Mouse (Mus musculus) retina, postnatal 1 day (tissue): ENCODE measurements around the gene Ip6k2.
A peak's percentile ranks its signal among the peaks of the same experiment; 100 is the strongest.

Source experiments
- DNase-seq: peaks from one replicate; pipeline ENCODE4 v3.0.0-alpha.2; 2012

Gene Ip6k2

DNA sequence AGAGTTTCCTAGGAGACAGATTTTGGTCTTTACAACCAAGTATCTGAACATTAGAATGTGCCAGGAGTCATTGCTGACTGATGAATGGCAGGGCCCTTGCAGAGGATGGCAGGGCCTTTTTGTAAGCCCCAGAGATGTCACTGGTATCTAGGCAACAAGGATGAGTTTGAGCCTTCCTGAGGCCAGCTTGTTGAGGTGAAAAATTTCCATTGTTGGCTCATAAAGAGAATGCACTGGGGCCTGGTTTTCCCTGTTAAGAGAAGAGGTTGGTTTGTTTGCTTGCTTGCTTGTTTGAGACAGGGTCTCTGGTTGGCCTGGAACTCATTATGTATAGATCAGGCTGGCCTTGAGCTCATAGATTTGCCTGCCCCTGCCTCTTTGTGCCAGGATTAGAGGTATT is 1.8 kb downstream of the Ip6k2 start:
- peak; percentile 79 for DNase-seq

DNA sequence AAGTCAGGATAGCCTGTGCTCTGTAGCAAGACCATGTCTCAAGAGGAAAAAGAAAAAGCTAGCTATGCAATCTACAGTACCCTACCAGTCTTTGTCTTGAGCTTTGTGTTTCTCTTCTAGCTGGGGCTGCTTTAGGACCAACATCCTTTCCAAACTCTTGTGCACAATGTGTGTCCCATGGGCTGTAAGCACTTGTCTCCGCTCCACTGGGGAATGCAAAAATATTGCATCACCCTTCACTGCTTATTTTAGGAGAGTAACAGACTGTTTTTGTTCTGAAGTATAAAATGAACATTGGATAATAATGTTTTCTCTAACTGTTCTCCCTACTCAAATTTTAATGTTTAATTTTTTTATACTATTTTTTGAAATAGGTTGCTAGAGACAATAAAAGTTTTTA is 2.9 kb downstream of the Ip6k2 start:
- DNase-seq, result no peak

DNA sequence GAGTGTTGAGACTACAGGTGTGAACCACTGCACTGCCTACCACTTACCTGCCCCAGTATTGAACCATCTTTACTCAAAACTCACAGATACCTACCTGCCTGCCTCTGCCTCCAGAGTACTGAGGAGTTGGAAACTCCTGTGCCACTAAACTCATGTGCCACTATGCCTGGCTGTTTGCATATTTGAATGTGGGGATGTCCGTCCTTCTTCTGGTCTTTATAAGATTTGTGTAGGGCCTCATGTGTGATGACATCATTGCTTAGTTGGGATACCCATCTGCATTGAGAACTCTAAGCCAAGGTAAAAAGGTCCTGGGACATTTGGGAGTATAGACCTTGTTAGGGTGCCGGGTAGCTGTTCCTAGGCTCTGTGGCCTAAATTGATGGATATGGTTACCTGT is 3.5 kb downstream of the Ip6k2 start:
- no peak for DNase-seq

DNA sequence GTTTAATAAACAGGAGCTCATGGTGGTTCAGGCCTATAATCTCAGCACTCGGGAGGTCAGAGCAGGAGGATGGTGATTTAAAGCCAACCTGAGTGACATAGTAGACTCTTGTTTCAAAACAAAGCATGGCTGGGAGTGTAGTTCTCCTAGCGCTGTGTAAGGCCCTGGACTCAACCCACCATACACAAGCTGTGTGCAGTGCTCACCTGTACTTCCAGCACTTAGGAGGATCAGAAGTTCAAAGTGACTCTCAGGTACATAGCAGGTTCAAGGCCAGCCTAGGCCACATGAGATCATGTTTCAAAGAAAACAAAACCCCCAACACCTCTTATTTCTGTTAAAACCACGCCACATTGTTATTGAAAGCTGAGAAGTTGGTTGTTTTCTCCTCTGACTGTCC is 5.1 kb downstream of the Ip6k2 start:
- no peak for DNase-seq

DNA sequence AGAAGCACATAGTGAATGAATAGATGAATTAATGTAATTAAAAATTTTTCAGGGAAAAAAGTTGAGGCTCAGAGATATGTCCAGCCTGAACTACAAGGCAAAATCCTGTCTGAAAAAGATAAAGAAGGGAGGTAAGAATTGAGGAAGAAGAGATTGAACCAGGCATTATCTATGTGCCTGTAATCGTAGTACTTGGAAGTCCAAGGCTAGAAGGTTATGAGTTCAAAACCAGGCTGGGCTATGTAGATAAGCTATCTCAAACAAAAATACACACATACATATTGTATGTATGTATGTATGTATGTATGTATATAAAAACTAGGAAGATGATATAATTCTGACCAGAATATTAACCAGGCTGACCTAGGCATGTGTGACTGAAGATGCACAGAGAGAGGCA is 8.7 kb downstream of the Ip6k2 start:
- no peak for DNase-seq

DNA sequence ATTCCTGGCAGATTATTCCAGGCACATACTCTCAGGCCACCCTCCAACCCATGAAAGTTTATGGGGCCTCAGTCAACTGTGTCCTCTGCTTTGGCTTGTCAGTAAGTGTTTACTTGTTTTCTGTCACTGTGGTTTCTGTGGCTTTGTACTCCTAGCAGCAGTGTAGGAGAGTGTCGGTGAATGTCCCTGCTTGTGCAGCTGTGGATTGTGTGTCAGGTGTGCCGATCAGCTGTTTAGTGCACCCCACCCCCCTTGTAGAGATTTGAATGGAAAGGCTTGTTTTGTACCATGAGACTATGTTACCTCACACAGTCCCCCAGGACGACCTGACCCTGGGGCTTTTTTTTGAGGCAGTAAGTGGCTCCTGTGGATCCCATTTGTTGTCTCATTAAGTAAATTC is 9.1 kb downstream of the Ip6k2 start:
- DNase-seq, result no peak

DNA sequence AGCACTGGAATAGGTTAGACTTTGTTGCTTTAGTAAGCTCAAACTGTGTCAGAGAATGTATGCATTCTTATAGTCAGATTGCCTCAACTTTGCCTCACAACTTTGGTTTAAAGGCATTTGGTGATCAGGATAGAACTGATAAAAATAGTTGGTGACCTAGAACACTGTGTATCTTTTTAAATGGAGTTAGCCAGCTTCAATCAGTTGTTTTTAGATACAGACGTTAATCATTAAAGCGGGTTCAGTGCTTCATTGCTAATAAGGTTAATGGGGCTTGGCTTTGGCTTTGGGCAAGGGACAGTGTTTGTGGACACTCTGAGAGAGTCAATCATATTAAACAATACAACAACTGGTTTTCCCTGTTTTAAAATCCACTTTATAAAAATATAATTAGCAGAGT is 11.7 kb downstream of the Ip6k2 start:
- DNase-seq, result no peak

DNA sequence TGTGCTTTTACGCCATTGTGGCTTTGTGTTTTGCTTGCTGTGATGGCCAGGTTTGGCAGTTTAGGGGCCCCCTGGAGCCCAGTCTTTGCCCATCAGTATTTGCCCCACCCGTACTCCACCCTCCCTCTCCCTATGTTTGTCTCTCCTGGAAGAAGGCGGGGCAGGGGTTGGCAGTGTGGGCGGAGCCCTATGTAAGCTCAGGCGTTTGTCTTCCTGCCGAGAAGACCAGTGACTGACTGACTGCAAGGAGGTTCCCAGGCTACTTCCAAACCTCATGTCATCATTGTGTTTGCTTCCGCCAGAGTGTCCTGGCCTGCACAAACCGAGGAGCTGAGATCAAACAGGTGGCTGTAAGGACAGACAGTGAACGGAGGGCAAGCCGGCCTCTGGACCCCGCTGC is 12.2 kb downstream of the Ip6k2 start:
- DNase-seq, result peak; percentile 45

DNA sequence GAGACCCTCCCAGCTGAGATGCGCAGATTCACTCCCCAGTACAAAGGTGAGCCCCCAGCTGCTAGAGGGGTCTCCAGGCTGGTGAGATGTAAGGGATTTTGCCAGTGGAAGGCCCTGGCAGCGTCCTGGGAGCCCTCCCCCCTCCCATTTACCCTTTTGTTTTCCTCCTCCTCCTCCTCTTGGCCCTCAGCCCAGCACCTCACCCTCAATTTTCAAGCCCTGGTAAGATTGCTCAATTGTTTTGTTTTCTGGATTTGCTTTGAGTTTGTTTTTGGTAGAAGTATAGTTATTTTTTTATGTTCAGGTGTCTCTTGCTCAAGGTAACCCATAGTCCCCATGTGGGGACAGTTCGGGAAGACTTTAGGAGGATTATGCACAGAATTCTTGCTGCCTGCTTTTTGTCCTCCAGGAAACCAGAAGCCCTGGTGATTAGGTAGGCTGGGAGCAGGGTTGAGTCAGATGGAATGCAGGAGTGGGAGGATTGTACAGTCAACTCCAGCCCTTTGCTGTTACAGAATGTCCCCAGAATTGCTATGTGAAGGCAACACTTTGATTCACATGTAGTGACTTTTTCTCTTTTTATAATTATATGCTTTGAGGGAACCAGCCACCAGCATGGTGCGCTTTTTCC is 12.9 kb downstream of the Ip6k2 start:
- DNase-seq, result no peak

DNA sequence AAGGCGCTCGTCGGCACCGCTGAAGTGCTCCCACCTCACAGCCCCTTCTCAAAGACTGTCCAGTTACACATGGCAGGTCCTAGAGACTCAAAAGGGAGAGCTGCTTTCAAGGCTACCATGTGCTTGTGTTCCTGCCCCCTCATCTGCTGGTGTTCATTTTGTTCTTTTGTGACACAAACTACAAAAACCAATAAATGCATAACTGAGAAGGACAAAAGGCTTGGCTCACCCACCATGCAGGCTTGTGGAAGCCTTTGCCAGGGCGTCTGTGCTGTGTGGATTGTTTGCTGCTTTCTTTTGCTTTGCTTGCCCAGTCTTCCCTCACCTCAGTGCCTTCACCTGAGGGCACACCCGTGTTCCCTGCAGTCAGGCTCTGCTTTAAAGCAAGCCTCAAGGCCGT is 13.9 kb downstream of the Ip6k2 start:
- no peak for DNase-seq

DNA sequence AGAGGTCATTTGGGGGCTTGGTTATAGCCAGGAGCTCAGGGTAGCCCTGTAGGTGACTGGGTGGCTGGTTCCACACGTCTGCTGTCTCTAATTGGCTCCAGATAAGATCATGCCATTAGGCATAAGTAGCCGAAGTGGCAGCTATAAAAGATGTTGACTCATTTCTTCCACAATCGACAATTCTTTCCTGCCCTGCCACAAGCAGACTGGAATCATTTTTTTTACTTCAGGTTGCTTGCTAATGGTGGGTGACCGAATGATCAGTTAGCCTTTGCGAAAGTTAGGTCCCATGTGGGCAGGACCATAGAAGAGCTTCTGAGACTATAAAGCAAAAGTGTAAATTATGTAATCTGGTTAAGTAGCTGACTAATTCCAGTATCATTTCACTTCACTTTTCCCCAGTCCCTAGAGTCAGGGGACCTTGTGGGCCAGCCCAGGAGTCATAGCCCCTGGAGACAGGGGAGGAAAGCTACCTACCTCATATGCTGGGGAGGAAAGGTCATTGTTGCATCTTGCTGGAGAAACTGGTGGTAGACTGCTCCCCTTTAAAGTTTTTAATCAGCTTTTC is 15.0 kb downstream of the Ip6k2 start:
- no peak for DNase-seq

DNA sequence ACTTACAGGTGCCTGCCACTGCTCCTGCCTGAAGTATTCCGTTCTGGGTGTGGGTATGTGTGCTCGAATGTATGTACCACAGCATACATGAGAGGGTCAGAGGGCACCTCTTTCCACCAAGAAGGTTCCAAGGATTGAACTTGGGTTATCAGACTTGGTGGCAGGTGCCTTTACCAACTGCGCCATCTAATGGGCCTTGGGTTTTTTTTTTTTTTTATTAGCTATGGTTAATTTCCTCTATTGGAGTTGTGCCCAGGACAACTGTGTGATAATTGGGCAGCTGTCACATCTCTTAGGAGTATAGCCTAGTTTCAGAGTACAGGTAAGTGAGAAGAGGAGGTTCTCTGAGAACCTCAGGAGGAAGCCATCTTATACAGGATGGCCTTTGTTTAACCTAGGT is 16.0 kb downstream of the Ip6k2 start:
- no peak for DNase-seq

DNA sequence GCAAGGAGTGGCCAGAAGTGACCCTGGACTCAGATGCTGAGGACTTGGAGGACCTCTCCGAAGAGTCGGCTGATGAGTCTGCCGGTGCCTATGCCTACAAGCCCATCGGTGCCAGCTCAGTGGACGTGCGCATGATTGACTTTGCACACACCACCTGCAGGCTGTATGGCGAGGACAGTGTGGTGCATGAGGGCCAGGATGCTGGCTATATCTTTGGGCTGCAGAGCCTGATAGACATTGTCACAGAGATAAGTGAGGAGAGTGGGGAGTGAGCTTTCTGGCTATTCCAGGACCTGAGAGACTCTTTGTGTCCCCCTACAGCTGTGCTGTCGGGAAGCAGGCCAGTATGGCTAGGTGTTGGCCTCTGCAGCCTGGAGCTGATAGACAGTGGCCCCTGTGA is 22.2 kb downstream of the Ip6k2 start:
- no peak for DNase-seq

DNA sequence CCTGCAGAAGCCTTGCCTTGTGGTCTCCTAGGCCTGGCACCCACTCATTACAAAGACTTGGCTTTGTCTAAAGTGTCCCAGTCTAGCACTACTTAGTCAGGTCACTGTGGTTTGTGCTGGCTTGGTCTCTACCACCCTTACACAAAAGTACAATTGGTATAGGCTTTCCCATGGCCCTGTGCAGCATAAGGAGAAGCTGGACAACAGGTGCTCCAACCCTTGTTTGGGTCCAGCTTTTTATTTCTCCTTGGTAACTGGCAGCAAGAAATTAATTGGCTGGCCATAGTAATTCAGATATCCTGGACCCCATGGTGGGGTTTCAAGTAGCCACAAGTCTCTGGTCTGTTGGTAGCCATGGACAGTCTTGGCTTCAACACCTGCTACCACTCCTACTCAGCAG is 22.8 kb downstream of the Ip6k2 start:
- DNase-seq, result no peak

DNA sequence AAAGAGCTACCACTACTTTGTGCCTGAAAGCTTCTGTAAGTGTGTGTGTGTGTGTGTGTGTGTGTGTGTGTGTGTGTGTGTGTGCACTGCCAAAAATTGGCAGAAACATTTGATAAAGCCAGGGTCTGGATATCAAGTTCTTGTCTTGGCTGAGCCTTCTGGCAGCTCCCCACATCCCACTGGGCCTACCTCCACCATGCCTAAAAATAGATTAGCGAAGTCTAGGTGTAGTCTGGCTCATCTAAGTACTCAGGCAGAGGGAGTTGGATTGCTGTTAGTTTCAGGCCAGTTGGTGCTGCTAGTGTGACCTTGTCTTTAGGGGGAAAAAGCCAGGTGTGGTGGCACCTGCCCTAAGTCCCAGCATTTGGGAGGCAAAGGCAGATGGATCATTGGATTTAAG is 23.2 kb downstream of the Ip6k2 start:
- DNase-seq, result no peak

DNA sequence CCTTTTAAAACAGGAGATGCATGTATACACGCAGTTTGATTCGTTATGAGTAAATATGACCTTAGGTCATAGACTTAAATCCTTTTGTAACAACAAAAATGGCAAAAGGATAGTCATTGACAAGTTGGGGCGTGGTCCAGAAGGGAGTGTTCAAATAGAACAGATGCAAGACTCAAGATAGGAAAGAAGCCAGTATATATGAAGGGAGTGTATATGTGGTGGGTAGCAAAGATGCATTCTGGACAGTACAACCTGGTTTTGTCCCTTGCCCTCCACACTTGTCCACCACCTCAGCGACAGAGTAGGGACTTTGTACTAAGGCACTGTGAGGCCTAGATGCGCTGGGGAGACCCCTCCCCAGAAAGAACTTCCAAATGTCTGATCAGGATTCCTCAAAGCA is 24.1 kb downstream of the Ip6k2 start:
- no peak for DNase-seq

DNA sequence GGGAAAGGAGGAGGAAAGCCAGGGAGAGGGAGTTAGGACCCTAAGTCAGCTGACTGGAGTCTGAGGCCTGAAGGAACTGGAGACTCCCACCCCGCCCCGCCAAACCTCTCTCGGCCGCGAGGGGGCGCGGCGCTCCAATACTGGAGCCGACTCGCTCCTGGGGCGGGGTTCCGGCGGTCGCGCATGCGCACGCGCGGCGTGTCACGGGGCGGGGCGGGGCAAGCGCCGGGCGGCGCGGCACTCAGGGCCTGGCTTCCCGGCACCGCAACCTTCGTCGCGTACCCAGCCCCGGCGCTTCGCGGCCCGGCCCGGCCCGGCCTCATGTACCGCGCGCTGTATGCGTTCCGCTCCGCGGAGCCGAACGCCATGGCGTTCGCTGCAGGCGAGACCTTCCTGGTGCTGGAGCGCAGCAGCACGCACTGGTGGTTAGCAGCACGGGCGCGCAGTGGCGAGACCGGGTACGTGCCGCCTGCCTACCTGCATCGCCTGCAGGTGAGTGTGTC is 24.6 kb downstream of the Ip6k2 start, which contains the start of gene Nckipsd:
Gene Nckipsd, plus strand, starts transcription at position 206 of the 503 bp plus-strand sequence.
- DNase-seq, result peak; percentile 93

DNA sequence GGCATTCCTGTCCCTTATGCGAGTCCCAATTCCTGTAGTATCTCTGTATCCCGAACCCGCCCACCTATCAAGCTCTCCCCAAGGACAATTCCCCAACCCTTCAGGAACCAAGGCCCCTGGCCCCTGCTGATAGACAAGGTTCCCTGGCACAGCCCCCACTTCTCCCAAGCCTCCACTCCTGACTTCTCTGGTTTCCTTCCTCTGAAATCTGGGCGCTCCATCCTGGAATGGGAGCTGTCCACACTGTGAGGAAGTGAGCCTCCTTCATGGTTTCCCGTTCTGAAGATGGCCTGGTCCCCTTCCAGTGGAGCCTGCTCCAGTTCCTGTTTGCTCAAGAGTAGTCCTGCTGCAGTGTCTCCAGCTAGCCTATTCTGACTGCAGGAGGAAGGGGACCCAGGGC is 25.6 kb downstream of the Ip6k2 start:
- no peak for DNase-seq

DNA sequence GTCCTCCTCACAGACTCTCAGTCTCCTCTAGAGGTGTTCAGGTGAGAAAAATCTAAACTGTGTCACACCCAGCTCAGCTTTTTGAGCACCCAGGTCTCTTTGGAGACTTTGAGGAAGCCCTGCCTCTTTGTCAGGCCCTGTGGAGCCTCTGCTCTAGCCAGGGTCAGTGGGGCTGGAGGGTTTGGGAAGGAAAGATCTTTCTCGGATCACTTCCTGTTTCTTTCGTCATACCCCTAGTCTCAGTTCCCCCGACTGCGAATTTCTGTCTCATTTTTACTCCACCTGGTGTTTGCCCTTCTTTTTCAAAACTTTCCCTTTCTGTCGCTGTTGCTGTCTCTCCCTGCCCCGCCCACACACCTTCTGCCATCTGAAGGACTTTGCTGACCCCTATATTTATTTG is 26.1 kb downstream of the Ip6k2 start:
- DNase-seq, result no peak

DNA sequence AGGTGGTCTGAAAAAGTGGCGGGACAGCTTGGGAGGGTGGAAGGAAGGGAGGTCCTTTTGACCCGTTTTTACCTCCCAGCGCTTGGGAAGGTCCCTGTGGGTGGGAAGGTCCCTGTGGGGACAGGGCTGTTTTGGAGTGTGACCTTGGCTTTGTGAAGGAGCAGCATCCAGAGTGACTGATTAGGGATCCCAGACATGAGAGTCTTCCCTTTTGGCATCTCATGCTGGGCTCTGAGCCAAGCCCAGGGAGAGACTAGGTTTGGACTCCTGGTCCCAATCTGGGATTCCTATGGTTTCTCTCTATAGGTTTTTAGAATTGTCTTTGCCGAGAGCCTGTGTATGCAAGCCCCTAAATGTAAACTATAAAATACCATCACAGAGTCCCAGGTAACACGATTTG is 26.9 kb downstream of the Ip6k2 start:
- no peak for DNase-seq

DNA sequence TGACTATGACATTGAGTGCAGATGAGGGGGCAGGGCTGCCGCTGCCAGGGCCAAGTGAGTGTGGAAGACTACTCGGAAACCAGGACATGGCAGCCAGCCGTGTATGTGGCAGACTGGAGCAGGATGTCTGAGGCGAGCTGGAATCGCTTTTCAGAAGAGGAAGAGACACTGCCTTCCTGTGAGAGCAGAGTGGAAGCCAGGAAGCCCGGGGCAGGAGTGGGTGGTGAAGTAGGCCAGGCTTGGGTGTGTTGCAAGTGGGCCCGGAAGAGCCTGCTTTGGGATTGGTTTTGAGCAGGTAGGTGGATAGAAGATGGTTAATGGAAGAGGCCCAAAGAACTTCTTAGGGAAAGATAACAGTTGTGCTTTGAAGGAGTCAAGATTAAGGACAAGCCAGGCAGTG is 32.0 kb downstream of the Ip6k2 start:
- DNase-seq, result no peak

DNA sequence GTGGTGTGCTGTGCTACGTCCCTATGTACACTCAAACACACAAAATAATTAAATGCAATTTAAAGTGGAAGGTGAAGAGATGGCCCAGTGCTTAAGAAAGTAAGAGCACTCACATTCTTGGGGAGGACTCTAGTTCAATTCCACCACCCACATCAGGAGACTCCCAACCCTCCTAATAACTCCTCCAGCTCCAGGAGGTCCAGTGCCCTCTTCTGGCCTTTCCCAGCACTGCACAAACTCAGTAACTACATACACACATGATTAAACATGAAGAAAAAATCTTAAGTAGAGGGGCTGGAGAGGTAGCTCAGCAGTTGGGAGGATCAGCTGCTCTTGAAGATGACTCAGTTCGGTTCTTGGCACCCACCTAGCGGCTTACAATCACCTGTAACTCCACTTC is 35.9 kb downstream of the Ip6k2 start:
- peak; percentile 73 for DNase-seq

DNA sequence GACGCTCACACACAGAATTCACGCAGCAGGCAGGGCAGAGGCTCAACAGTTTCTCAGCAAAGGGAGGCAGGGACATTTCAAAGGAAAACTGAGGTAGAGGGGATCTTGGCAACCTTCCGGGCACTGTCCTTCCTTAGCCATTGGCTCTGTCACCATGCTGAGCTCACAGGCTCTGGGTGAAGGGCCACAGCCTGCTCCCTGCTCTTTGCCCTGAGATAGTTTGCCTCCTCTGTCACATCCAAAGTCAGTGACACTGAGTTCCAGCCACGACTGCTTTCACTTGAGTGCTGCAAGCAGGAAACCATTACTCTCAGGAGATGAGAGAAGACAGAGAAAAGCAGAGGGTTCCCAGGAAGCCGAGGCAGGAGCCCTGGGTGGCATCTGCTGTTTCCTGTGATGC is 36.5 kb downstream of the Ip6k2 start:
- DNase-seq, result no peak

DNA sequence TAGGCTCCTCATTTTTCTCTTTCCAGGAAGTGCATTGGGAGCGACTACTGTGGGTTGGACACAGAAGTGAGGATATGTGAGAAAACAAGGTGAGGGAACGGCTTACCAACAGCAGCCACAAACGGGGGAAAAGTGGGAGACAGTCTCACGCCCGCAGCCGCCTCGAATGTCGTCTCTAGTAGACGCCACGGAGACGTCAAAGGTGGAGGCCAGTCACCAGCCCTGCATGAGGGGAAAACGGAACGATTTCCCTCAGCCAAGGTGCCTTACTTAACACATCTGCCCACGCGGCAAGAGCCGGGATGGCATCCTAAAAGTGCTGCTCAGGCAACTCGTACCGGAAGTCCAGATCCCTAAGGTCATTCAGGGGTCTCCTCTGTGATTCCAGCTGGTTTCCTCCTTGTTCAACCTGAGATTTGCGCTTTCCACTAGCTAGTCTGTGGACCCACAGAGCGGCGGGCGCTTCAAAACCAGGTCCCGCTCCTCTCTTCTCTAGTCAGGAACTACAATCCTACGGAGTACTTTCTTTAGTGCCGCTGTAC is 40.6 kb downstream of the Ip6k2 start:
- peak; percentile 59 for DNase-seq
